Mouse (Mus musculus) bone marrow, adult 2 months (tissue): ENCODE results near the gene Cdk5. TPM values are rescaled to one million over a fixed set of nuclear protein-coding genes. Genes with fewer than 3 reads are reported as not detected.

Experiments used
- H3K27ac ChIP-seq: fragments of 200-500 bp; 2 replicates; pipeline ENCODE4 v1.5.1; 2012; ENCODE audit warnings: low read depth, mild to moderate bottlenecking, control low read depth, inconsistent platforms, low read length; ENCODE audit not compliant: control insufficient read depth, poor library complexity, insufficient read depth
- H3K4me1 ChIP-seq: fragments of 200-500 bp; 2 replicates; pipeline ENCODE4 v1.6.1; 2011; ENCODE audit warnings: low read length; ENCODE audit not compliant: control insufficient read depth, insufficient read depth
- H3K4me3 ChIP-seq: fragments of 200-500 bp; replicated peaks from 2 replicates; pipeline ENCODE3; 2011; ENCODE audit warnings: mild to moderate bottlenecking, low read depth, low read length, control low read depth; ENCODE audit not compliant: control insufficient read depth
- CTCF ChIP-seq: fragments of 200-500 bp; IDR thresholded peaks from 2 replicates; pipeline ENCODE4 v1.5.1; 2011; ENCODE audit warnings: low read length, control low read depth; ENCODE audit not compliant: control insufficient read depth, insufficient read depth
- POLR2A ChIP-seq: fragments of 200-500 bp; IDR thresholded peaks from 2 replicates; pipeline ENCODE4 v1.6.1; 2011; ENCODE audit warnings: low read depth, mild to moderate bottlenecking, control low read depth, low read length, borderline replicate concordance; ENCODE audit not compliant: control insufficient read depth
- WGBS: fragments of 180-500 bp; shearing (Covaris S2); methylation state at CpG from one replicate; pipeline ENCODE4 v1.1.7; 2018; 5-methylcytosine and 5-hydroxymethylcytosine counted together
- polyA plus RNA-seq: library from polyadenylated mRNA; stranded (reverse); fragments of >200 nt; gene quantifications from 2 replicates; pipeline ENCODE4 v1.2.4, GENCODE M21; 2011; ENCODE audit warnings: low replicate concordance; ENCODE audit not compliant: missing spikeins, insufficient read depth, insufficient read length

The Cdk5 gene
- polyA plus RNA-seq, 1 experiment, result 54.7 TPM

DNA sequence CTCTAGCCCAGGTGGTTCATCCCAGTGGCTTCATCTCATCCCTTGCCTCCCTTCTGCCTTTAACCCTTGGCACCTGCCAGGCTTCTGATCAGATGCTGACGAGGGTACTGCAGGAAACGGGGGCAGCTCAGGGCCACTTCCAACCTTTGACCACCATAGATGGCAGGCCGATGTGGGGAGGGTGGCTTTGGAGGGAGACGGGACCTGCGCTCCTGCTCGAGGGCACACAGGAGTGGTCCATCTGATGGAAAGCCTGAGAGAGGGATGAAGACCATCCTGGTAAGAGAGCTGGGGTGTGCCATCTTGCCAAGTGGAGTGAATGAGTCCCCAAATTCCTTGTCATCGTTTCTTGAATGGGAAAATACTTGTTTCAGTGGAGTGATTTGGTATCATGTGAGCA, 19.9 kb upstream of the Cdk5 start:
- Histone ChIP-seq H3K4me1 (peaks cover 1% of the 10 kb centered on the region; the same call in 1 of the 2 replicates), H3K27ac (no peak overlapping the region), H3K4me3 (no peak overlapping the region)
- 86% methylated on average over 7 of the region's 7 CpGs for WGBS
- TF ChIP-seq POLR2A (no peak), CTCF (no peak)

DNA sequence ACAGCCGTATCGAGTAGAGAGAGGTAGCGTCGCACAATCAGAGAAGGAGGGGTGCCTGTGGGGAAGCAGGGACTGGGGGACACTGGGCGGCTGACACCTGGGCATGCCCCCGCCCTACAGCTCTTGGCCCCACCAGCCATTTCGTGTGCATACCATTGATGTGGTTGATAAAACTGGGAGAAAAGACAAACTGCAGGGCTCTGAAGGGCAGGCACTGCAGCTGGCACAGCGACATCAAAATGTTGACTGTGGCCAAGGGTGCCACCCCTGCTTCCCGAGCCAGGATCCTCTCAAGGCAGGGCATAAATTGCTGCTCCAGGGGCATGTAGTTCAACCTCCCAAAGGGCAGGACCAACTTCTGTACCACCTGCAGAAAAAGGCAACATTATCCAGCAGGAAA, 18.7 kb upstream of the Cdk5 start:
- 87% methylated on average over 9 of the region's 9 CpGs for WGBS

DNA sequence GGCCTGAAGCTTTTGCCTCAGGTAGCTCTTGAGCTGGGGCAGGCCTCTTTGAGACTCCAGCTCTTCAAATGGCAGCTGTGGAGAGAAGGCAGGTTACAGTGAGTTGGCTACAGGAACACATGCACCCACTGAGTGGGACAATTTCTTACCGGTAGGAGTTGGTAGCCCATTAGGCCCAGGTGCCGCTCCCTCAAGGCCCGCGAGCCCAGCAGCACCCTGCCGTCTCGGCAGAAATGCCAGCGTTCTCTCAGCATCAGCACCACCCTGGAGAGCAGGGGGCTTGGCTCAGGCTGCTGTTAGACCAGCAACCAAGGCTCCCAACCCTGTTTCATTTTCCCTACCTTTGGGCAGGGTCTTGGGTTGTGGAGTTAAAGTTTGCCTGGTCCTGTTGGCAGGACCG, 17.9 kb upstream of the Cdk5 start:
- TF ChIP-seq POLR2A, result no peak
- no peak for TF ChIP-seq CTCF
- peaks cover 1% of the 10 kb centered on the region; the same call in 1 of the 2 replicates for H3K4me1 ChIP-seq
- WGBS, result 95% methylated on average over 8 of the region's 8 CpGs
- H3K4me3 ChIP-seq, result no peak overlapping the region
- no peak overlapping the region for H3K27ac ChIP-seq

More for the DNA sequence above, 18.7 kb upstream of the Cdk5 start:
- peaks cover 1% of the 10 kb centered on the region; the same call in 1 of the 2 replicates for H3K4me1 ChIP-seq
- TF ChIP-seq CTCF, result no peak
- no peak for TF ChIP-seq POLR2A
- no peak overlapping the region for H3K4me3 ChIP-seq
- H3K27ac ChIP-seq, result no peak overlapping the region

DNA sequence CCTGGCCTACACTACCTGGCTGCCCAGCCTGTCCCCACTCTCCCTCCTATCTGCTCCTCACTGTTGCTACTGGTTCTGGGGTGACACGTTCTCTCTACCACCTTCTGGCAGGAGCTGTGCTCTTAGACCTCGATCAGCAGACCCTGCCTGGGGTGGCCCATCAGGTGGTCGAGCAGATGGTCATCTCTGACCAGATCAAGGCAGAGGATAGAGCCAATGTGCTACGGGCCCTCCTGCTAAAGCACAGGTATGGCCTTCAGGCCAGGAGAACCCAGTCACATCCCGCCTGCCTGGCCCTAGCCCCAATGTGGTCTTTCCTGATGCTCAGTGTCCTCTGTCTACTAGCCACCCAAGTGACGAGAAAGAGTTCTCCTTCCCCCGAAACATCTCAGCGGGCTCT, 10.7 kb upstream of the Cdk5 start:
- no peaks in the 10 kb centered on the region for H3K4me1 ChIP-seq
- H3K4me3 ChIP-seq, result no peak overlapping the region
- H3K27ac ChIP-seq, result no peak overlapping the region
- 84% methylated on average over 8 of the region's 8 CpGs for WGBS
- TF ChIP-seq CTCF, result no peak
- TF ChIP-seq POLR2A, result no peak

DNA sequence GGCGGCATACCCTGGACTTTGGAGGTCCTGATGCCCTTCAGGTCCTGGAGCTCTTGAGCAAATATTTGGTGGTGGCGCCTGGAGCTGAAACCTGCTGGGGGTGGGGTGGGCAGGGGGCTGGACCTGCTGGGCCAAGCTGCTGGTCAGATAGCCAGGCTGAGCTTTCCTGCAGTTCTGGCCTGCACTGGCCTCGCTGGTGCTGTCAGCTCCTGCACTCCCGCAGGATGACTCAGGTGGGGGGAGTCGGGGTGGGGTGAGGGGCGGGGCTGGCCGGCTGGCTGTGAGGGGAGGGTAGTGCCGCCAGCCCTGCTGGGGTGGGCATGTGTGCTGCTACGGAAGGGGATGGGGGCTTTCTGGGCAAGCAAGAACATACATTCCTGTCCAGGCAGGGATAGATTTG, 5.3 kb upstream of the Cdk5 start:
- TF ChIP-seq CTCF, result no peak
- TF ChIP-seq POLR2A, result no peak
- H3K4me1 ChIP-seq, result no peaks in the 10 kb centered on the region; the same call in 1 of the 2 replicates
- no peak overlapping the region for H3K27ac ChIP-seq
- 76% methylated on average over 9 of the region's 9 CpGs for WGBS
- no peak overlapping the region for H3K4me3 ChIP-seq

DNA sequence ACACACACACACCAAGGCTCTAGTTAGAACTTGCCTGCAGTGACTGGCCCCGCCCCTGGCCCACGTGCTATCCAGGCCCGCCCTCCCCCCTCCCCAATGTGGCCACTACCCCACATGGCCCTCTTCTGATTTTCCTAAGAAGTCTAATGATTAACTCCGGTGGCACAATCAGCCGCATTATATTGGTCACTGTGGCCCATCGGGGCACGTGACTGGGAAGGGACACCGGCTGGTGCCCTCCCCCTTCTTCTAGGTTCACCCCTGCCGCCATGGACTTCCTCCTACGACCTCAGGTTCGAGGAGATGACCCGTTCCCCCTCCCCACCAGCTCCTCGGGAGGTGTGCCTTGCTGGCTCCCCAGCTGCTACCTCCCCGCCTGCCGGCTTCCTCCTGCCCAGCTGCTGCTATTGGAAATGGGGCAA, 4.7 kb upstream of the Cdk5 start:
- Histone ChIP-seq H3K4me1 (no peaks in the 10 kb centered on the region; the same call in 1 of the 2 replicates), H3K27ac (no peak overlapping the region), H3K4me3 (no peak overlapping the region)
- no peak for TF ChIP-seq CTCF
- TF ChIP-seq POLR2A, result no peak
- 62% methylated on average over 15 of the region's 15 CpGs for WGBS

DNA sequence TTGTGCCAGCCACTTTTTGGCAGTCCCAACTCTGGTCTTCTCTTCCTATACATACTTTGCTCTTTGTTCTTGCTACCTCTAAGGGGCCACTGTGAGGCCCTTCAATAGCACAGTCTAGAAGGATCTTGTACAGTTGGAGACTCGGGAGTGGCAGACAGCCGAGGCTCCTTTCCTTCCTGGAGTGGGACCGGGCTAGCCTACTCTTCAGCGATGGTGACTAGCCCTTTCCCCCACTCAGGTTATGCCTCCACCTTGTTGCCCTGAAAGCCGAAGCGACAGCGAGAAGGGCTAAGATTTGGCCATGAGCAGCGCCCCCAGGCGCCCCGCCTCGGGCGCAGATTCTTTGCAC, 3.9 kb upstream of the Cdk5 start:
- H3K4me1 ChIP-seq, result no peaks in the 10 kb centered on the region; the same call in 1 of the 2 replicates
- TF ChIP-seq CTCF, result no peak
- no peak for TF ChIP-seq POLR2A
- H3K27ac ChIP-seq, result no peak overlapping the region
- 80% methylated on average over 12 of the region's 12 CpGs for WGBS
- H3K4me3 ChIP-seq, result no peak overlapping the region

DNA sequence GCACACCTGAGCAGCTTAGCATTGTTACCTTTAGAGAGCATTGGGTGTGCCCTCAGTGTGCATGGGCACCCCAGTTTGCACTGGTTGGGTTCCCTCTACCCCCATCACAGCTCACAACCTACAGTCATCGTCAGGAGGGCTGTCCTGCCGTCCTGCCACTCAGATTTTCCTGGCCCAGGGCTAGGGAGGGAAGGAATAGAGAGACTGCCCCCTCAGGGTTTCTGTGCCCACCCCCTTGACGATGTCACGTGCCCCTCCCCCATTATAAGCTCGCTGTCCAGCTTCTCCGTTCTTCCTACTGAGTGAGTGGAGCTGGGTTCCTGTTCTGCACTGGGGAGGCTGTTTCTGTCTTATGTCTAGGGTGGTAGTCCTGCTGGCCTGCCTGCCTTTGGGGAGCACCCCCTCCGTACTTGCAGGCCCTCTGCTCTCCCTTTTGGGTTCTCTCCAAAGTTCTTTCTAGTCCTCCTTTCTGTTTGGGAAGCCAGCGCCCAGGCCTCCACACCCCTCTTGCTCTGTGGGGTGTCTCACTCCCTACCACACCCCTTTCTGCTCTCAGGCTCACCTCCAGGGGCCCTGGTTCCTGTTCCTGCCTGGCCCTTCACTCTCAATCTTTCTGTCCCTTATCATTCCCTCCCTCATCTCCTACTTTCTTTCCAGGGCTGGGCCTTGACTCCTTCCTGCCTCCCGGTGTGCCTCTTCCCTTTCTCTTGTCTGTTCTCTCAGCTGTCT, 3.4 kb upstream of the Cdk5 start:
- Histone ChIP-seq H3K4me1 (no peaks in the 10 kb centered on the region; the same call in 1 of the 2 replicates), H3K4me3 (no peak overlapping the region), H3K27ac (no peak overlapping the region)
- 38% methylated on average over 9 of the region's 9 CpGs for WGBS
- TF ChIP-seq CTCF (no peak), POLR2A (no peak)

DNA sequence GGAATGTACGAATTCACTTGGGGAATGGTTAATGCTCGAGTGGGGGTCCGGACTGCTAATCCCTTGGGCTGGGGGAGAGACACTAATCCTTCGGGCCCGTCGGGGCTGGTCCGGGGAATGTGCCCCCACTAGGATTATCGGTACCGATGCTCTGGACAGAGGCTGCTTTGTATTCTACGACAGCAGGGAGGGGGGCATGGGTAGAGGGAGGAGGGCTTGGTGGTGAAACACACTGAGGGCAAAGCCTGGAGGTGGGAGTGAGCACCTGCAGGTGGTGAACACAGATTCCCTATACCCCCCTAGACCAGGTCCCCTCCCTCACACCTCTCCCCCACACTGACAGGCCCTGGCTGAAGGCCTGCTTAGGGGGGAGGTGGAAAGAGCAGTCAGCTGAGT, 2.7 kb upstream of the Cdk5 start:
- TF ChIP-seq CTCF (no peak), POLR2A (no peak)
- H3K4me1 ChIP-seq, result no peaks in the 10 kb centered on the region; the same call in 1 of the 2 replicates
- WGBS, result 15% methylated on average over 10 of the region's 10 CpGs
- H3K4me3 ChIP-seq, result peak overlapping the region; percentile 82
- H3K27ac ChIP-seq, result no peak overlapping the region
